Mouse (Mus musculus) olfactory bulb, adult 2 months (tissue): Measurements from ENCODE around the gene Ttll5.

ENCODE experiments used
- CTCF ChIP-seq: fragments of 200-500 bp; IDR thresholded peaks from 2 replicates; pipeline ENCODE4 v1.5.1; 2012; ENCODE audit warnings: low read depth, mild to moderate bottlenecking, low read length, moderate library complexity; ENCODE audit not compliant: insufficient read depth
- POLR2A ChIP-seq: fragments of 200-500 bp; IDR thresholded peaks from 2 replicates; pipeline ENCODE4 v1.6.1; 2012; ENCODE audit warnings: mild to moderate bottlenecking, low read depth, low read length, moderate library complexity; ENCODE audit not compliant: insufficient read depth

DNA sequence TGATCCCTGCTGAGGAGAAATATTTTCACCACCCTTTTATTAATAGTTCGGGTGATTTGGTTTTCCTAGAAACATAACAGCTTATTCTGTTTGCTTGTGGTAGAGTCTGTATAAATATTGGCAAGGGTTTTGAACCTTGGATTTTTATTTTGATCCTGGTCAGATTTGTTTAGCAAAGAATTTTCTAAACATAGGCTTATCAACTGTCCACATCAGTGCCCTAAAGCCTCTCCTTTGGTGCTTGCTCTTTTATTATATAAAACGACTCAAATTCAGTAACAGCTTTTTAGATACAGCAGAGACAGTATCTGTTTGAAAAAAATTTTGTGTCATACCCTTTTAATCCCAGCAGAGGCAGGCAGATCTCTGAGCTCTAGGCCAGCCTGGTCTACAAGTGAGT is 1.4 kb downstream of the Ttll5 start:
- TF ChIP-seq POLR2A = no peak
- no peak for TF ChIP-seq CTCF
